Mouse (Mus musculus): Measurements from ENCODE around the gene Nup210. TPM values are rescaled to one million over a fixed set of nuclear protein-coding genes. Genes with fewer than 3 reads are reported as not detected.

The Nup210 gene
- polyA plus RNA-seq, 1 experiment from 2014 or later, result 27.5 TPM

- 80% methylated on average over 2 of the region's 2 CpGs for WGBS
Measured at GRCm38 (mm10) chr6:91095072-91095601, 21.5 kb downstream of the Nup210 start.

DNA sequence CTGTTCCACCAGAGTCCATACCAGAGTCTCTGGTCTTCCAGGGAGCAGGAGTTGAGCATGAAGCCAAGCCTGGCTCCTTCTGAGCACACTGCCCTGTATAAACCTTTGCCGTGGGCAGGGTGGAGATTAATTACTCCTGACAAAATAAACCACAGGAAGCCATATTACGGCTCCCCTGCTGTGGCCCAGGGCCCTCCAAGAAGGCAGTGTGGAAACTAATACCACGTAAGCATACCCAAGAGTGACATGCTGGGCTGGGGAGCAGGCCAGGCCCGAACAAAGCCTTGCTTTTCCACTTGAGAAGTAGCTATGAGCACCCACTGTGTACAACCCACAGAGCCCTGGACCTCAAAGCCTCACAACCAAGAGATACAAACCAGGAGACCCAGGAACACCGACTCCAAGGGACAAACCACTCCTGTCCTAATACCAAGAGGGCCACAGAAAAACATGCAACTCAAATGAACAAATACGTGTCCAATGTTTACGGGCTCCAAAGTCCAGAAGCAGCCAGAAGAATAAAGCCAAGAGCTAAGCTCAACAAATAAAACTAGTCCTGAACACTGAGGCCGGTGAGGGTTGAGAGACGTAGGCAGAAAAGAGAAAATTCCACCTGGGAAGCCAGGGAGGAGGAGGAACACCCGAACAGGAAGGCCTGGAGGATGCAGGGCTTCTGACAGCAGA is 24.3 kb downstream of the Nup210 start:
- no peak for ATAC-seq (ENCODE audit: borderline replicate concordance, extremely low read depth, low FRiP score, low TSS enrichment)
- Histone ChIP-seq H3K27ac (no peak overlapping the region), H3K9me3 (no peaks in the 10 kb centered on the region), H3K27me3 (no peaks in the 10 kb centered on the region), H3K36me3 (peaks cover 8% of the 10 kb centered on the region; the same call in 1 of the 2 replicates), H3K4me2 (no peak overlapping the region), H3K4me3 (no peak overlapping the region), H3K4me1 (no peaks in the 10 kb centered on the region), H3K9ac (no peak overlapping the region)
- 70% methylated on average over 10 of the region's 10 CpGs for WGBS

More at GRCm38 (mm10) chr6:91095072-91095601, 21.5 kb downstream of the Nup210 start:
- no peak overlapping the region for H3K27ac ChIP-seq
- peaks cover 8% of the 10 kb centered on the region; the same call in 1 of the 2 replicates for H3K36me3 ChIP-seq
- no peak overlapping the region for H3K9ac ChIP-seq
- no peak for ATAC-seq (ENCODE audit: borderline replicate concordance, extremely low read depth, low FRiP score, low TSS enrichment)
- no peaks in the 10 kb centered on the region for H3K27me3 ChIP-seq
- H3K4me1 ChIP-seq, result no peaks in the 10 kb centered on the region
- H3K4me2 ChIP-seq, result no peak overlapping the region
- H3K4me3 ChIP-seq, result no peak overlapping the region
- H3K9me3 ChIP-seq, result no peaks in the 10 kb centered on the region

DNA sequence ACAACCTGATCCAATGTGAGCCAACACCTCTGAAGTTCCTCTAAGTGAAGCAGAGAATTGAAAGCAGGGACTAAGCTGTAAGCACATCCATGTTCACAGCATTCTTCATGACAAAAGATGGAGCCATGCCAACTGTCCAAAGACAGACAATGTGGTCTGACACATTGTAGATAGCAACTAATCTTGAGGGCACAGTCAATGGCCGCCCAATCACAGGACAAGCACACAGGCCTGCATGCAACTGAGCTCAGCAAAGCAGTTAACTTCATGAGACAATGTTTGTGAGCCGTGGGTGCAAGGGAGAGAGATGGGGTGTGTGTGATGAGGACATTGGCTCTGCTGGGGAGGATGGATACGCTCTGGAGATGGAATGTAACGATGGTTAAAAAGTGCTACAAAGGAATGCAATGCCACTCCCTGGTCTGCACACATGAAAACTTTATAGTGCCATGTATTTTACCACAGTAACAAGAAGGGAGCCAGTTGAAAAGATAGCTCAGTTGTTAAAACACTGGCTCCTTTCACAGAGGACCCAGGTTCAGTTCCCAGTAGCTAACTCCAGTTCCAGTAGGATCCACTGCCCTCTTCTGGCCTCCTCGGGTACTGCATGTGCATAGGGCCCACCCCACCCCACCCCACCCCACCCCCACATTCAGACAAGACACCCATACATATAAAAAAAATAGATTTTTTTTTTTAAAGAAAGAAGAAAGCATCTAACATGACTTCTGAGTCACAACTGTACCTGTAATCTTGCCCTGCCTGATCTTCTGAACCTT is 31.3 kb downstream of the Nup210 start:
- ATAC-seq (ENCODE audit: borderline replicate concordance, extremely low read depth, low FRiP score, low TSS enrichment), result no peak
- no peaks in the 10 kb centered on the region for H3K4me1 ChIP-seq
- H3K4me3 ChIP-seq, result no peak overlapping the region
- H3K27ac ChIP-seq, result no peak overlapping the region
- H3K9ac ChIP-seq, result no peak overlapping the region
- no peaks in the 10 kb centered on the region for H3K27me3 ChIP-seq
- 55% methylated on average over 5 of the region's 5 CpGs for WGBS
- no peak overlapping the region for H3K4me2 ChIP-seq
- H3K36me3 ChIP-seq, result peaks cover 6% of the 10 kb centered on the region; the same call in 1 of the 2 replicates
- H3K9me3 ChIP-seq, result no peaks in the 10 kb centered on the region

DNA sequence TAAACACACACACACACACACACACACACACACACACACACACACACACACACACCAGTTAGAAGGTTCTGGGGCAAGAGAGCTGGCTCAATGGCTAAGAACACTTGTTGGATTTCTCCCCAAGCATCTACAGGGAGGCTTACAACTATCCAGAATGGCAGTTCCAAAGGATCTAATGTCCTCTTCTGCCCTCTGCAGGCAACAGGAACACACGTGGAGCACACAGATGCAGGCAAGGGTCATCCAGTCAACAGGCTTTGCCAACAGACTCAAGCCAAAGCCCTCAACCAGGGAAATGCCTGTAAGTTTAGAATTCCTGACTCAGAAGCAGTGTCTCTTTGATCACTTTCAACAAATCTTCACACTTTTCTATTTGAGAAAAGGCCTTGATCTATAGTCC is 36.6 kb downstream of the Nup210 start:
- H3K9ac ChIP-seq, result no peak overlapping the region
- no peak overlapping the region for H3K4me3 ChIP-seq
- H3K4me1 ChIP-seq, result no peaks in the 10 kb centered on the region
- no peaks in the 10 kb centered on the region for H3K27me3 ChIP-seq
- no peak overlapping the region for H3K4me2 ChIP-seq
- no peak overlapping the region for H3K27ac ChIP-seq
- peaks cover 3% of the 10 kb centered on the region; the same call in 1 of the 2 replicates for H3K36me3 ChIP-seq
- no peaks in the 10 kb centered on the region for H3K9me3 ChIP-seq
- 29% methylated on average over 1 of the region's 1 CpGs for WGBS
- no peak for ATAC-seq (ENCODE audit: borderline replicate concordance, extremely low read depth, low FRiP score, low TSS enrichment)

GRCm38 (mm10) chr6:91076249-91076648 is 40.4 kb downstream of the Nup210 start:
- no peak overlapping the region for H3K9ac ChIP-seq
- H3K9me3 ChIP-seq, result no peaks in the 10 kb centered on the region
- H3K4me1 ChIP-seq, result no peaks in the 10 kb centered on the region
- no peaks in the 10 kb centered on the region for H3K27me3 ChIP-seq
- H3K27ac ChIP-seq, result no peak overlapping the region
- 73% methylated on average over 9 of the region's 9 CpGs for WGBS
- peaks cover 6% of the 10 kb centered on the region; the same call in 1 of the 2 replicates for H3K36me3 ChIP-seq
- peak; percentile 42; the same call in 1 of the 2 replicates for ATAC-seq (ENCODE audit: borderline replicate concordance, extremely low read depth, low FRiP score, low TSS enrichment)
- no peak overlapping the region for H3K4me2 ChIP-seq
- H3K4me3 ChIP-seq, result no peak overlapping the region

DNA sequence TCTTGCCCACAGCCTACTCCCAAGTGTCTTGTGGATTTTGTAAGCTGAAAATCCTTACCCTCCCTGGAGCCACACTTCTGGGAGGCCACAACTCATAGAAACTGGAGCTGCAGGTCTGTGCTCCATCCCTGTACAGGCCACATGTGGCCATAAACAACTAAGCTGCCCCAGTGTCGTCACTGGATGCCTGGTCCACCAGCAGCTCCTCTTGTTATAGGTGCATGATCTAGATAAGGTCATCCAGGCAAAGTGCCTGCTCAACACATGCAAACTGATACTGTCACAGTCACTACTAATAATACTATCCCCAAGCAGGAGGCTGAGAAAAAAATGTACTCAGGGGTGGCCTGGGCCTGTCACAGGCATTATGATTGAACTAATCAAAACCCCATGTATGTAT is 48.1 kb downstream of the Nup210 start:
- Histone ChIP-seq H3K9me3 (no peaks in the 10 kb centered on the region), H3K4me2 (no peak overlapping the region), H3K36me3 (peaks cover 6% of the 10 kb centered on the region; the same call in 1 of the 2 replicates), H3K9ac (no peak overlapping the region), H3K27me3 (no peaks in the 10 kb centered on the region), H3K4me3 (no peak overlapping the region), H3K27ac (no peak overlapping the region), H3K4me1 (no peaks in the 10 kb centered on the region)
- no peak for ATAC-seq (ENCODE audit: borderline replicate concordance, extremely low read depth, low FRiP score, low TSS enrichment)
- 76% methylated on average over 1 of the region's 1 CpGs for WGBS

DNA sequence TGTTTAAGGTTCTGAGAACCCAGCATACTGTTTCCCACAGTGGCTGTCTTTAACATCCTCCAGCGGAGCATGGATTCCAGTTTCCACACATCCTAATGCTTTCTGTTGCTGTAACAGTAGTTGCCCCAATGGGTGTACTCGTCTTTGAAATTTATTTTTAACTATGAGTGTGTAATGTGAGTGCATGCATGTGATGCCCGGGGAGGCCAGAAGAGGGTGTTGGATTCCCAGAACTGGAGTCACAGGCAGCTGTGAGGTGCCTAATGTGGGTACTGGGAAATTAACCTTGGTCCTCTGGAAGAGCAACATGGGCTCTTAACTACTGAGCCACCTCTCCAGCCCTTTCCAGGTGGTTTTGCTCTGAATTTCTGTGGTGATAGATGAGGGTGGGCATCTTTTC is 49.6 kb downstream of the Nup210 start:
- no peak overlapping the region for H3K9ac ChIP-seq
- ATAC-seq (ENCODE audit: borderline replicate concordance, extremely low read depth, low FRiP score, low TSS enrichment), result no peak
- H3K36me3 ChIP-seq, result no peaks in the 10 kb centered on the region
- H3K27ac ChIP-seq, result no peak overlapping the region
- no peak overlapping the region for H3K4me2 ChIP-seq
- 83% methylated on average over 3 of the region's 3 CpGs for WGBS
- no peak overlapping the region for H3K4me3 ChIP-seq
- no peaks in the 10 kb centered on the region for H3K4me1 ChIP-seq
- H3K9me3 ChIP-seq, result no peaks in the 10 kb centered on the region
- no peaks in the 10 kb centered on the region for H3K27me3 ChIP-seq

DNA sequence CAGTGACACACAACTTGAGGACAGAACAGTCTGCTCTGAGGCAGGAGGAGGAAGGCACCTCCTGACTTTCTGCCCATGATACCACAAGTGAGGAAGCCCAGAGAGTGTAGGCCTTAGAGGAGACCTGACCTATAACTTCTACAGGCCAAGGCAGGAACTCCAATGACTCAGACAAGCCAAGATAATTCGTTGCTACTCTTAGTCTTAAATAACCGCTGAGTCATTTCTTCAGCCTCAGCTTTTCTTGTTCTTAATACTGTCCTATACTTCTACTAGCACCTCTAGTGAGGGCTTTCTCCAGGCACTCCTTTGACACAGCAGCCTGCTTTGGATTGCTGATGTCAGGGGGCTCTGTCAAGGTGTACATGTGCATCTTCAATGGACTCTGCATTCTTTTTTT is 55.3 kb downstream of the Nup210 start:
- 81% methylated on average over 2 of the region's 2 CpGs for WGBS
- H3K36me3 ChIP-seq, result no peaks in the 10 kb centered on the region
- no peak overlapping the region for H3K9ac ChIP-seq
- no peaks in the 10 kb centered on the region for H3K9me3 ChIP-seq
- H3K27ac ChIP-seq, result no peak overlapping the region
- no peaks in the 10 kb centered on the region for H3K27me3 ChIP-seq
- no peaks in the 10 kb centered on the region for H3K4me1 ChIP-seq
- ATAC-seq (ENCODE audit: borderline replicate concordance, extremely low read depth, low FRiP score, low TSS enrichment), result no peak
- H3K4me2 ChIP-seq, result no peak overlapping the region
- no peak overlapping the region for H3K4me3 ChIP-seq

- no peak overlapping the region for H3K4me3 ChIP-seq
- 53% methylated on average over 2 of the region's 2 CpGs for WGBS
- no peaks in the 10 kb centered on the region for H3K27me3 ChIP-seq
- no peaks in the 10 kb centered on the region for H3K4me1 ChIP-seq
- 0 out of 2 replicates have a peak, but pooled peaks have one; percentile 21 for ATAC-seq (ENCODE audit: borderline replicate concordance, extremely low read depth, low FRiP score, low TSS enrichment)
- H3K9ac ChIP-seq, result no peak overlapping the region
- H3K36me3 ChIP-seq, result no peaks in the 10 kb centered on the region
- H3K9me3 ChIP-seq, result no peaks in the 10 kb centered on the region
- no peak overlapping the region for H3K4me2 ChIP-seq
- H3K27ac ChIP-seq, result no peak overlapping the region
Measured at GRCm38 (mm10) chr6:91059711-91060110, 56.9 kb downstream of the Nup210 start.

- 60% methylated on average over 2 of the region's 2 CpGs for WGBS
- 0 out of 2 replicates have a peak, but pooled peaks cover 10% of the 10 kb centered on the region for H3K36me3 ChIP-seq
- H3K27me3 ChIP-seq, result no peaks in the 10 kb centered on the region
- no peaks in the 10 kb centered on the region for H3K4me1 ChIP-seq
- no peak overlapping the region for H3K27ac ChIP-seq
- no peak for ATAC-seq (ENCODE audit: borderline replicate concordance, extremely low read depth, low FRiP score, low TSS enrichment)
- no peak overlapping the region for H3K9ac ChIP-seq
- H3K9me3 ChIP-seq, result no peaks in the 10 kb centered on the region
- no peak overlapping the region for H3K4me3 ChIP-seq
- no peak overlapping the region for H3K4me2 ChIP-seq
Measured at GRCm38 (mm10) chr6:91057989-91058388, 58.6 kb downstream of the Nup210 start.

DNA sequence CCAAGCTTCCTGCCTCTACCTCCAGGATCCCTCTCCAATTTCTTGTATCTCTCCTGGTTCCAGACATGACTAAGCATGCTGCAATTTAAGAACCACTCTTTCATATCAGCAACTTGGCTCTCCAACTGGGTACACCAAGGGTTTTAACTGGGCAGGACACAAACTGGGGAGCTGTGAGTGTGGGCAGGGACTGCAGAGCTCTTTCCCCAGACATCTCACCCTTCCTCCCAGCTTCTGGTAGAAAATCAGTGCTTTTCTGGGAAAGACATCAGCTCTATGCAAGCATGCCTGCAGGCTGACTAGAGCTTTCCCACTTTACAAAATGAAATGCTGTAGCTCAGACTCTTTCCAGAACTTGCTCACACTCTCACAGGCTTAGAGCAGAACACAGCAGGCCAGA is 60.3 kb downstream of the Nup210 start:
- no peaks in the 10 kb centered on the region for H3K9me3 ChIP-seq
- H3K27me3 ChIP-seq, result no peaks in the 10 kb centered on the region
- no peak overlapping the region for H3K9ac ChIP-seq
- no peak overlapping the region for H3K27ac ChIP-seq
- H3K4me2 ChIP-seq, result no peak overlapping the region
- ATAC-seq (ENCODE audit: borderline replicate concordance, extremely low read depth, low FRiP score, low TSS enrichment), result no peak
- 0 out of 2 replicates have a peak, but pooled peaks cover 13% of the 10 kb centered on the region for H3K36me3 ChIP-seq
- H3K4me1 ChIP-seq, result no peaks in the 10 kb centered on the region
- no peak overlapping the region for H3K4me3 ChIP-seq

GRCm38 (mm10) chr6:91052572-91052971 is 64.1 kb downstream of the Nup210 start:
- Histone ChIP-seq H3K9ac (no peak overlapping the region), H3K27ac (no peak overlapping the region), H3K4me1 (no peaks in the 10 kb centered on the region), H3K4me2 (no peak overlapping the region), H3K27me3 (no peaks in the 10 kb centered on the region), H3K9me3 (no peaks in the 10 kb centered on the region), H3K36me3 (0 out of 2 replicates have a peak, but pooled peaks cover 13% of the 10 kb centered on the region), H3K4me3 (no peak overlapping the region)
- 94% methylated on average over 4 of the region's 4 CpGs for WGBS
- ATAC-seq (ENCODE audit: borderline replicate concordance, extremely low read depth, low FRiP score, low TSS enrichment), result no peak

Data from lung, embryonic 15.5 days (tissue).